Mouse (Mus musculus): ENCODE results near the gene Neurl1a.

Neurl1a gene

GRCm38 (mm10) chr19:47212401-47212800, 33.8 kb downstream of the Neurl1a start:
- DNase-seq (ENCODE audit: low spot score in 2 of 2): no peak

- DNase-seq (ENCODE audit: low spot score in 2 of 2): no peak
Measured at GRCm38 (mm10) chr19:47213470-47213869, 34.9 kb downstream of the Neurl1a start.

- DNase-seq (ENCODE audit: low spot score in 2 of 2): no peak
Measured at GRCm38 (mm10) chr19:47216766-47217165, 38.1 kb downstream of the Neurl1a start.

- no peak for DNase-seq (ENCODE audit: low spot score in 2 of 2)
Measured at GRCm38 (mm10) chr19:47219622-47220021, 41.0 kb downstream of the Neurl1a start.

GRCm38 (mm10) chr19:47220232-47220631, 41.6 kb downstream of the Neurl1a start:
- no peak for DNase-seq (ENCODE audit: low spot score in 2 of 2)

- DNase-seq (ENCODE audit: low spot score in 2 of 2): no peak
Measured at GRCm38 (mm10) chr19:47221006-47221405, 42.4 kb downstream of the Neurl1a start.

- DNase-seq (ENCODE audit: low spot score in 2 of 2): no peak
Measured at GRCm38 (mm10) chr19:47221500-47222153, 43.0 kb downstream of the Neurl1a start.

- DNase-seq (ENCODE audit: low spot score in 2 of 2): no peak
Measured at GRCm38 (mm10) chr19:47222154-47222840, 43.7 kb downstream of the Neurl1a start.

- no peak for DNase-seq (ENCODE audit: low spot score in 2 of 2)
Measured at GRCm38 (mm10) chr19:47222841-47223557, 44.4 kb downstream of the Neurl1a start.

- no peak for DNase-seq (ENCODE audit: low spot score in 2 of 2)
Measured at GRCm38 (mm10) chr19:47224743-47225142, 46.1 kb downstream of the Neurl1a start.

GRCm38 (mm10) chr19:47225791-47226190, 47.2 kb downstream of the Neurl1a start:
- no peak for DNase-seq (ENCODE audit: low spot score in 2 of 2)

- DNase-seq (ENCODE audit: low spot score in 2 of 2): peak in 1 of 2 experiments; percentile 36
Measured at GRCm38 (mm10) chr19:47228725-47229252, 50.2 kb downstream of the Neurl1a start.

GRCm38 (mm10) chr19:47229461-47229860, 50.8 kb downstream of the Neurl1a start:
- DNase-seq (ENCODE audit: low spot score in 2 of 2): no peak

- DNase-seq (ENCODE audit: low spot score in 2 of 2): no peak
Measured at GRCm38 (mm10) chr19:47230082-47230481, 51.5 kb downstream of the Neurl1a start.

GRCm38 (mm10) chr19:47230682-47231081, 52.1 kb downstream of the Neurl1a start:
- no peak for DNase-seq (ENCODE audit: low spot score in 2 of 2)

GRCm38 (mm10) chr19:47231389-47231788, 52.8 kb downstream of the Neurl1a start:
- no peak for DNase-seq (ENCODE audit: low spot score in 2 of 2)

GRCm38 (mm10) chr19:47232077-47232865, 53.7 kb downstream of the Neurl1a start:
- no peak for DNase-seq (ENCODE audit: low spot score in 2 of 2)

- DNase-seq (ENCODE audit: low spot score in 2 of 2): no peak
Measured at GRCm38 (mm10) chr19:47233087-47233486, 54.5 kb downstream of the Neurl1a start.

- DNase-seq (ENCODE audit: low spot score in 2 of 2): no peak
Measured at GRCm38 (mm10) chr19:47240076-47240475, 61.5 kb downstream of the Neurl1a start.

- DNase-seq (ENCODE audit: low spot score in 2 of 2): no peak
Measured at GRCm38 (mm10) chr19:47240957-47241356, 62.3 kb downstream of the Neurl1a start.

GRCm38 (mm10) chr19:47242227-47242626, 63.6 kb downstream of the Neurl1a start:
- no peak for DNase-seq (ENCODE audit: low spot score in 2 of 2)

- DNase-seq (ENCODE audit: low spot score in 2 of 2): no peak
Measured at GRCm38 (mm10) chr19:47245512-47245911, 66.9 kb downstream of the Neurl1a start.
